Mouse (Mus musculus): ENCODE data around the gene Ryr1.

GRCm38 (mm10) chr7:28969672-28970394 is 155.1 kb downstream of the Ryr1 start:
- TF ChIP-seq POLR2A (IDR thresholded peaks at IDR 0.05; ENCODE audit: control insufficient read depth, low read depth, low read length), result no peak
- no peak for TF ChIP-seq CTCF (IDR thresholded peaks at IDR 0.05; ENCODE audit: control insufficient read depth, insufficient read depth, insufficient replicate concordance, low read depth, low read length)
